Mouse (Mus musculus) NIH3T3 (cell line): ENCODE measurements at regions not wholly inside any gene's neighbourhood (a gene's known extent, or its start where the extent isn't known, plus 50 kb on each side); places are given as distances from the start of the nearest gene placed in this dataset.

Source experiments
- DNase-seq: peaks from one replicate; pipeline ENCODE4 v3.0.0-alpha.2; 2012; ENCODE audit warnings: low read depth

DNA sequence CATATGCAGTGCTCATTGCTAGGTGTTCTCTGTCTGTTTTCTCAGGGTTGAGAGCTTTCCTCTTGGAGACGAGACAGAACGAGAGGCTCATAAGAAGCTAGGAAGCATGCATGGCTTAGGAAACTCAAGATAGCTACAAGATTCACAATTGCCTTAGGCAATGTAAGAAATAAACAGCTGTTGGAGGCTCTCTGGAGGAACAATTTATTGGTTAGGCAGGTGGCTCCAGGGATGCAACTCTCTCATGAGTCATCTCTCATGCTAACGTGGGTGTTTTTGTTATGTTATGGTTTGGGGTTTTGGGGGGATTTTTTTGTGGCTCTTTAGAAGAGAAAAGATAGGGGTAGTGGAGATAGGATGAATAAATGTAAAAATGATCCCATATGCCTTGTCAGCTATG is 657.2 kb downstream of the Cdk5rap2 start:
- DNase-seq = no peak

- DNase-seq = no peak
These were observed 670.3 kb downstream of the Cdk5rap2 start for GRCm38 (mm10) chr4:69739833-69740510.
